Mouse (Mus musculus): ENCODE data around the gene Lmo2. TPM values are rescaled to one million over a fixed set of nuclear protein-coding genes. Genes with fewer than 3 reads are reported as not detected.
"Not testable (repeated sequence)": the region's sequence is repeated elsewhere in the genome, so short reads cannot be mapped to it uniquely, and the experiment has no call there.

The Lmo2 gene
- polyA plus RNA-seq, 1 experiment from 2014 or later, result 25.6 TPM

DNA sequence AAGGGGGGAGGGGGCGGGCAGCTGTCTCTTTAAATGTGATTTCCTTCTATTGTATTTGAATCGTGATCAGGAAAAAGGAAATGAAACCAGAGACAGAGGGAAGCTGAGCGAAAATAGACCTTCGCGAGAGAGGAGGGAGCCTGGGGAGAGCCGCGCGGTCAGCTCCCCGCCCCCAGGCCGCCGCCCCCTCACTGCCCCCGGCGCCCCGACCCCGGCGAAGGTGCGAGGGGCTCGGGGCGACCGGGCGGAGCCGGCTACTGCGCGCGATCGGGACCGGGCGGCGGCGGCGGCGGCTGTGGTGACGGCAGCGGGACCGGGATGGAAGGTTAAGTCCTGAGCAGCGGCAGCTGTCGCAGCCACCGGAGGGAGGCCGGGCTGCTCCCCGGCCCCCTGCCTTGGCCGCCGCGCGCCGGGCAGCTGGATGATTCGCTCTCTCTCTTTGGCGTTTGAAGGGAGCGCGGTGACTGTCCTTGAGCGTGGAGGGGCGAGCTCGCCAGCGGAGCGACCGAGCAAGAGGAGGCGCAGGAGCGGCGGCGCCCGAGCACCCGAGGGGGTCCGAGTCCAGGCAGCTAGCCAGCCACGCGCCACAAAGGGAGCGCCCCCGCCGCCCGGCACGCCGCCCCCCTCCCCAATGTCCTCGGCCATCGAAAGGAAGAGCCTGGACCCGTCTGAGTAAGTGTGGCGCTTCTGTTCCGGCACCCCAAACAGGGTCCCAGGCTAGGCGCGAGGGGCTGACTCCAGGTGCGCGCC is 12.4 kb downstream of the Lmo2 start:
- 0% methylated on average over 77 of the region's 79 CpGs for WGBS
- H3K36me3 ChIP-seq, result no peaks in the 10 kb centered on the region

DNA sequence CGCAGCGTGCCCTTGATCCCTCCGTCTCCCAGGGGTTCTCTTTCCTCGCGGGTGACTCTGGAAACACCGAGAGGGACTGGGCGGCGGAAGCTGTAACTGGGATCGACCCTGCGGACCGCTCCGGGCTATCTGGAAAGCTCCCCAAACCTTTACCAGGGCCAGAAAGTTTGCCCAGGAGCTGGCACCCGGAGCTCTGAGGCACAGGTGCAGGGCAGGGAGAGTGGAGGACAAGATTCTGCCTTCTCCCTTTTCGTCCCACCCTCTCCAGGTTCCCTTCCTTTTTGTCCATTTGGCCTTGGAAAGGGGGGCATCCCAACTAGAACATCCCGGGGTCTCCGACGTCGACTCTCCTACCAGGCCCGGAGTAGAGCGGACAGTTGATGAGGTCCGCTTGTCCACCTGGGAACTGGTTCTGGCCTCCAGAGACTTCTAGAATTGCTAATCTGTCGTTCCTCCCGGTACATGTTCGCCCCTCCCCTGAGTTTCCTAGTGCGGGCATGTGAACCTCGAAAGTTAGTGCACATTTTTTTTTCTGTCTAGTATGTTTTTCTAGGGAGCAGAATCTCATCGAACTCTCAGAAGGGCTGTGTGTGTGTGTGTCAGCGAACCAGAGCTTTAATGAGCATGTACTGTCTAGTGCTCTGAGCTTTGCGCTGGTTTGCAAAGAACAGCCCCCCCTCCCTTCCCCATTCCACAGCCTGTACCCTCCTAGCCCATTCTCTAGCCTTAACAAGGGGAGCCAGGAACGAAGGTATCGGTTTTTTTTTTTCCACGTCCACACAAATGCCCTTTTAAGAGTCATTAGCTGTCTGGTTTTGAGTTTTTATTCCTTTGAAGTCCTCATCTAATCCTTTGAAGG is 13.2 kb downstream of the Lmo2 start:
- Histone ChIP-seq H3K27me3 (peaks cover 35% of the 10 kb centered on the region), H3K4me1 (peaks cover 11% of the 10 kb centered on the region), H3K4me3 (peak overlapping the region; percentile 69), H3K36me3 (no peaks in the 10 kb centered on the region), H3K9me3 (replicated peaks) (no peaks in the 10 kb centered on the region), H3K27ac (peak overlapping the region; percentile 92; the same call in 1 of the 2 replicates), H3K4me2 (replicated peaks) (peak overlapping the region; percentile 95), H3K9ac (peak overlapping the region; percentile 87)
- 3% methylated on average over 32 of the region's 32 CpGs for WGBS
- ATAC-seq (ENCODE audit: low FRiP score), result peak; percentile 51

More for the DNA sequence above, 12.4 kb downstream of the Lmo2 start:
- Histone ChIP-seq H3K9ac (peak overlapping the region; percentile 87), H3K4me3 (peak overlapping the region; percentile 69), H3K9me3 (replicated peaks) (no peaks in the 10 kb centered on the region), H3K27me3 (peaks cover 32% of the 10 kb centered on the region), H3K4me2 (replicated peaks) (peak overlapping the region; percentile 95), H3K4me1 (peaks cover 11% of the 10 kb centered on the region), H3K27ac (peak overlapping the region; percentile 92)
- ATAC-seq (ENCODE audit: low FRiP score), result peak; percentile 75

DNA sequence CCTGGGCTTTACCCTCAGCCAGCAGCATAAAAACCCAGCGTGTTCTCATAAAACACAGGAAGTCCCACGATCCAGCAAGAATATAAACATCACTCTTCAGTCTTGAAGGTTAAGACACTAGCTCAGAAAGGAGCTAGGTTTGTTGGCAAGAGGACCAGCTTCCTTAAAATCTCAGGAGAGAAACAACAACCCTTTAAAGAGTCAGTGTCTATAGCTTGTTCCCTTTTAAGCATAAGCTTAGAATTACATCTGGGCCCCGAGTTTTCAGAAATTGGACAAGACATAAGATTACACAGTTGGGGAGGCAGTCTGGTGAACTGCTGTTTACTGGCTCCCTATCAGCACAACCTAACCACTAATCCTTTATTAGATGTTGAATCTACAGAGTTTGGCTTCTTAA is 14.1 kb downstream of the Lmo2 start:
- Histone ChIP-seq H3K9me3 (replicated peaks) (no peaks in the 10 kb centered on the region), H3K36me3 (no peaks in the 10 kb centered on the region), H3K27me3 (peaks cover 35% of the 10 kb centered on the region), H3K4me3 (0 out of 2 replicates have a peak overlapping the region, but pooled peaks have one; percentile 69), H3K27ac (no peak overlapping the region), H3K4me2 (replicated peaks) (peak overlapping the region; percentile 95), H3K4me1 (peaks cover 11% of the 10 kb centered on the region), H3K9ac (no peak overlapping the region)
- ATAC-seq (ENCODE audit: low FRiP score), result no peak
- 20% methylated on average over 3 of the region's 3 CpGs for WGBS

DNA sequence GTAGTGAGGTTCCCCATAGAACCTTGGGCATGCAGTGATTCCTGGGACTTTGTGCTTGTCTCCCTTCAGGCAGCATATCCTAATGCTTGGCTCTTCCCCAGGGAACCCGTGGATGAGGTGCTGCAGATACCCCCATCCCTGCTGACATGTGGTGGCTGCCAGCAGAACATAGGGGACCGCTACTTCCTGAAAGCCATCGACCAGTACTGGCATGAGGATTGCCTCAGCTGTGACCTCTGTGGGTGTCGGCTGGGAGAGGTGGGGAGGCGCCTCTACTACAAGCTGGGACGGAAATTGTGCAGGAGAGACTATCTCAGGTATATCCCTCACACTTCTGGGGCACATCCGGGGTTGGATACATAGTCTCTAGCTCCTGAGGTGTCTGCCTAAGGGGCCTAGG is 18.1 kb downstream of the Lmo2 start:
- 80% methylated on average over 7 of the region's 7 CpGs for WGBS
- no peak overlapping the region for H3K9ac ChIP-seq
- H3K36me3 ChIP-seq, result no peaks in the 10 kb centered on the region
- no peaks in the 10 kb centered on the region for H3K9me3 ChIP-seq (replicated peaks)
- no peak for ATAC-seq (ENCODE audit: low FRiP score)
- no peak overlapping the region for H3K4me3 ChIP-seq
- peaks cover 26% of the 10 kb centered on the region for H3K27me3 ChIP-seq
- H3K4me2 ChIP-seq (replicated peaks), result no peak overlapping the region
- H3K4me1 ChIP-seq, result peaks cover 9% of the 10 kb centered on the region
- no peak overlapping the region for H3K27ac ChIP-seq

DNA sequence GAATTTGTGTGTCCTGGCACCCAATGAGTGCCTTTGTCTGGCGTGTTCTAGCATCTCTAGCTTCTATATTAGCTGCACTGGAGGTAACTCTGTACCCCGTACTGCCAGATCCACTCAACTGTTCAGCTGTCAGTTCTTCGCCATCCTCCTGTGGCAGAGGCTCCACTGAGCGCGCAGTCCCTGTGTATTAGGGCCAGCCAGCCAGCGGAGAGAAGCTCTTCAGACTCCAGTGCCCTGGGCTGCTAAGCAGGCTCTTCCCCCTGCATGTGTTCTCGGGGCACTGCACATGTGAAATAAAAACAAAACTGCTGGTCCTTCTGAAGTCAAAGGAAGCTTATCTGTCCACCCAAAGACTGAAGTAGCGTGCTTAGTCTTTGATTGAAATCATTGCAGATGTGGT is 19.4 kb downstream of the Lmo2 start:
- Histone ChIP-seq H3K36me3 (no peaks in the 10 kb centered on the region), H3K9me3 (replicated peaks) (no peaks in the 10 kb centered on the region), H3K27me3 (peaks cover 14% of the 10 kb centered on the region), H3K9ac (no peak overlapping the region), H3K4me2 (replicated peaks) (no peak overlapping the region), H3K4me3 (no peak overlapping the region), H3K27ac (no peak overlapping the region), H3K4me1 (peaks cover 6% of the 10 kb centered on the region)
- 64% methylated on average over 8 of the region's 8 CpGs for WGBS
- ATAC-seq (ENCODE audit: low FRiP score), result no peak

DNA sequence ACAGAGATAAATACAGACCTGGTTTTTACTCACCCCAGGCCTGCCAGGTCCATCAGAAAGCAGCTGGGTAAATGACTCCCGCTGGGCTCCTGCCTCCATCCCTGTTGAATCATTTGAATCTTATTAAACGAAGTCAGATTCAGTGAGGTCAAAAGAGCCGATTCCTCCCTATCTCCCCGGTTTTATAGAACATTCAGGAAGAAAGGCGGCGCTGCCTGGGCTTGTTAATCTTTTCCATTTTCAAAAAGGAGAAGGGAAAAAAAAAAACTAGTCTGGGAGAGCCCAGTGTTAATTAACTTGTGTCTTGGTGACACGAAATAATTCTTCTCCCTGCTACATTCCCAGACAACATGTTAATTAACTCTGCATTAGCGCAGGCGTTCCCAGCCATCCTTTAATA is 19.9 kb downstream of the Lmo2 start:
- ATAC-seq (ENCODE audit: low FRiP score), result no peak
- Histone ChIP-seq H3K27me3 (peaks cover 9% of the 10 kb centered on the region), H3K36me3 (no peaks in the 10 kb centered on the region), H3K4me2 (replicated peaks) (no peak overlapping the region), H3K4me1 (peaks cover 6% of the 10 kb centered on the region), H3K9ac (no peak overlapping the region), H3K27ac (no peak overlapping the region), H3K4me3 (no peak overlapping the region), H3K9me3 (replicated peaks) (no peaks in the 10 kb centered on the region)
- 36% methylated on average over 9 of the region's 9 CpGs for WGBS

DNA sequence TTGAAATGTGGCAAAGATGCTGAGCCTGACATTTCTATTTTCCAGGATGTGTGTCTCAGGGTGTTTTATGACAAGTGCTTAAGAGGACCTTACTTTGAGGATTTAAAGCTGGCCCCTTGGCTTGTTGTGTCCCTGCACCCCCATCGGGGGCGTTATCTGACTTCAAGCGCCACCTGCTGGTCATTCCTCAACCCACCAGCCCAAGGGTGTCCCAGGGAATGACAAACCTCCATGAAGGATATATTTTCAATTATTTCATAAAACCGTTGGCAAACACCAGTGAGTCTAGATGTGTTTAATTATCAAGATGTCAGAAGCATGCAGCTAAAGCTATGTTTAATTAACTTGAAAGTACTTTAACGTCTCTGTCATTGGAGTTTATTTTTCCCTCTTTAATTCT is 24.5 kb downstream of the Lmo2 start:
- Histone ChIP-seq H3K27me3 (no peaks in the 10 kb centered on the region; the same call in 1 of the 2 replicates), H3K4me3 (no peak overlapping the region), H3K27ac (no peak overlapping the region), H3K36me3 (no peaks in the 10 kb centered on the region), H3K4me2 (replicated peaks) (no peak overlapping the region), H3K9ac (no peak overlapping the region), H3K4me1 (peaks cover 4% of the 10 kb centered on the region), H3K9me3 (replicated peaks) (no peaks in the 10 kb centered on the region)
- ATAC-seq (ENCODE audit: low FRiP score), result peak; percentile 77
- 9% methylated on average over 5 of the region's 5 CpGs for WGBS

DNA sequence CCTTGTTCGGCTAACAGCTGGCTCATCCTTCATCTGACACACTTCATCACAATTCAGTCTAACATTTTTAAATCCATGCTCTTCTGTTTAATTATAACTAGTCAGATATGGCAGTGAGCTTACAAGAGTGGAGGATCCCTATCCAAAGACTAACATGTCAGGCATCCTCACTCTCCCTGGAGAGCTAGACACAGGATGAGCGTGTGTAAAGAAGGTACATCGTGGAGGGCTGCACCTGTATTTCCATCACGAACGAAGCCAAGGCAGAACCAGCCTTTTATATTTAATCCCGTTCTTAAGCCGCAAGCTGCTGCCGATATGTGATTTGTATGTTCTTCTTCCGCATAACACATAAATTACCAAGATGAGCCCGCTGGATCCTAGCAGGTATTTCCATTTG is 25.4 kb downstream of the Lmo2 start:
- H3K27me3 ChIP-seq, result no peaks in the 10 kb centered on the region; the same call in 1 of the 2 replicates

DNA sequence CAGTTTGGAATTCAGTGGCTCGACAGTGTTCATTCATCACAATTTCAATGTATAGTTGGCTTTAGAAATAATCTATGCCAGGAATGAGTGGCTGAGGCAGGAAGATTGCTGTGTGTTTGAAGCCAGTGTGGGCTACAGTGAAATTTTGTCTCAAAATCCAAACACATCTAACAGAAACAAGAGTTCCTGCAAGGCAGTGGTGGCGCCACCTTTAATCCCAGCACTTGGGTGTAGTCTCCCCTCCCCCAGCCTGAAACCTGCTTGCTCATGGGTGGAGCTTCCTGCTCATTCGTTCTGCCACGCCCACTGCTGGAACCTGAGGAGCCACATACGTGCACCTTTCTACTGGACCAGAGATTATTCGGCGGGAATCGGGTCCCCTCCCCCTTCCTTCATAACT is 29.8 kb downstream of the Lmo2 start:
- not testable (repeated sequence) for H3K4me3 ChIP-seq; H3K9ac ChIP-seq; H3K36me3 ChIP-seq; ATAC-seq (ENCODE audit: low FRiP score); H3K9me3 ChIP-seq (replicated peaks); H3K27ac ChIP-seq; H3K4me1 ChIP-seq; H3K4me2 ChIP-seq (replicated peaks); H3K27me3 ChIP-seq
- 79% methylated on average over 8 of the region's 8 CpGs for WGBS

More for the DNA sequence above, 25.4 kb downstream of the Lmo2 start:
- WGBS, result 91% methylated on average over 10 of the region's 10 CpGs
- Histone ChIP-seq H3K4me3 (no peak overlapping the region), H3K9me3 (replicated peaks) (no peaks in the 10 kb centered on the region), H3K4me2 (replicated peaks) (no peak overlapping the region), H3K27ac (no peak overlapping the region), H3K9ac (no peak overlapping the region), H3K36me3 (no peaks in the 10 kb centered on the region), H3K4me1 (no peaks in the 10 kb centered on the region)
- no peak for ATAC-seq (ENCODE audit: low FRiP score)

DNA sequence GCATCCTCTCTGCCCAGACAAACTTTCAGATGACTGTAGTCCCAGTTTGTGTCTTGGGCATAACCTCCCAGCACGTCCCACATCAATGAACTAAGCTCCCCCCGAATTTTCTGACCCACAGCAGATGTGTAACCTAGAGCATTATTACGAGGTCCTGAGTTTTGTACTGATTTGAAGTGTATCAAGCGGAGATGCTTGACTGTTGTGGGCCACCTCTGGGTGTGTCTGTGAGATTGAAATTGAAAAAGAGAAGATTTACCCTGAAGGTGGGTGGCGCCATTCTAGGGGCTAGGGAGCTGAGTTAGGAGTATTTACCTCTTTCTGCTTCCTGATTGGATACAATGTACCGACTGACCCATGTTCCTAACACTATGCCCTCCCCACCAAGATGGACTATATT is 31.9 kb downstream of the Lmo2 start:
- H3K4me3 ChIP-seq, result no peak overlapping the region
- ATAC-seq (ENCODE audit: low FRiP score), result no peak
- WGBS, result 87% methylated on average over 6 of the region's 6 CpGs

DNA sequence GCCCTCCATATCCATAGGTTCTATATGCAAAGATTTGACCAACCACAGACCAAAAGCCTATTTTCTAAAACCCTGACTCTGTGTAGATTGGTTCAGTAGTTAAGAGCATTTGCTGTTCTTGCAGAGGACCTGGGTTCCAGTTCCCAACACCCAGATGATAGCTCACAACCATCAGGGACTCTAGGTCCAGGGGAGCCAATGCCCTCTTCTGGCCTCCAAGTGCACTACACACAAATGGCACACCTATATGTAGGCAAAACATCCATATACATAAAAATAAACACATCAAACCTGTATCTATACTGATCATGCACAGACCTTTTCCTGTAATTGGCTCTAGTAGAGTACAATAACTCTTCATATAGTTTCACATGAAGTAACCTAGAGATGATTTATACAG is 33.5 kb downstream of the Lmo2 start:
- Histone ChIP-seq H3K27ac (no peak overlapping the region), H3K4me1 (peaks cover 7% of the 10 kb centered on the region), H3K27me3 (no peaks in the 10 kb centered on the region), H3K9me3 (replicated peaks) (no peaks in the 10 kb centered on the region), H3K4me3 (no peak overlapping the region), H3K9ac (no peak overlapping the region), H3K4me2 (replicated peaks) (no peak overlapping the region), H3K36me3 (no peaks in the 10 kb centered on the region)
- no peak for ATAC-seq (ENCODE audit: low FRiP score)

More for the DNA sequence above, 31.9 kb downstream of the Lmo2 start:
- no peaks in the 10 kb centered on the region for H3K36me3 ChIP-seq
- H3K4me1 ChIP-seq, result peaks cover 7% of the 10 kb centered on the region
- H3K27me3 ChIP-seq, result no peaks in the 10 kb centered on the region
- no peak overlapping the region for H3K9ac ChIP-seq
- H3K27ac ChIP-seq, result no peak overlapping the region
- no peak overlapping the region for H3K4me2 ChIP-seq (replicated peaks)
- H3K9me3 ChIP-seq (replicated peaks), result no peaks in the 10 kb centered on the region

DNA sequence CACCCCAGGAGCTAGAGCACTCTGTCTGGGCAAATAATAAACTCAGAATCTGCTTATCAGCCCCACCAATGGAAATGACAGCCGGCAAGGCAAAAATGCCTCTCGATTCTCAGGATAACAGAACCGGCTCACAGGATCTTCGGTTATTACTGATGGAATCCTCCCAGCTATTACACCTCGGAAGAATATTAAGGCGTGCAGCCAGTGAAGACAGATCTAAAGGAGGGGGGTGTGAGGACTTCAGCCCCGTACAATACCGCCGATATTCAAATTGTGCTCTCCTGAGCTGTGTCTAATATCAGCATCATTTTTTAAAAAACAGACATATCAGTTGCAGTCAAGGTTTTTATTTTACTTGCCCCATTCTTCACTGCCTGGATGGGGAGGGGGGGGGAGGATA is 34.4 kb downstream of the Lmo2 start:
- no peak overlapping the region for H3K4me3 ChIP-seq
- no peaks in the 10 kb centered on the region for H3K36me3 ChIP-seq
- no peak overlapping the region for H3K27ac ChIP-seq
- H3K9ac ChIP-seq, result 0 out of 2 replicates have a peak overlapping the region, but pooled peaks have one; percentile 6
- H3K27me3 ChIP-seq, result no peaks in the 10 kb centered on the region
- no peaks in the 10 kb centered on the region for H3K9me3 ChIP-seq (replicated peaks)
- H3K4me1 ChIP-seq, result peaks cover 7% of the 10 kb centered on the region
- no peak overlapping the region for H3K4me2 ChIP-seq (replicated peaks)
- WGBS, result 72% methylated on average over 9 of the region's 9 CpGs
- no peak; the same call in 1 of the 2 replicates for ATAC-seq (ENCODE audit: low FRiP score)

Measured in hindbrain, embryonic 12.5 days (tissue).